Mouse (Mus musculus) embryonic stem cell, embryonic (primary cell): ENCODE measurements at regions not wholly inside any gene's neighbourhood (a gene's known extent, or its start where the extent isn't known, plus 50 kb on each side); places are given as distances from the start of the nearest gene placed in this dataset.

Experiments
- CTCF ChIA-PET, 4 experiments: fragments of 300-600 bp in 2 of 4; fragments of 350-600 bp in 2 of 4; sonication (Branson Sonifier 250); formaldehyde crosslinking; loops; one replicate each; lab custom pipeline; 2022; ENCODE audit warnings: inconsistent platforms in 2 of 4; lab: Charles Lee
- POLR2A ChIA-PET, 4 experiments: fragments of 300-600 bp in 2 of 4; fragments of 350-600 bp in 2 of 4; sonication (Branson Sonifier 250); formaldehyde crosslinking; loops; one replicate each; lab custom pipeline; 2022; ENCODE audit warnings: antibody characterized with exemption in 4 of 4, inconsistent platforms in 1 of 4; lab: Charles Lee

DNA sequence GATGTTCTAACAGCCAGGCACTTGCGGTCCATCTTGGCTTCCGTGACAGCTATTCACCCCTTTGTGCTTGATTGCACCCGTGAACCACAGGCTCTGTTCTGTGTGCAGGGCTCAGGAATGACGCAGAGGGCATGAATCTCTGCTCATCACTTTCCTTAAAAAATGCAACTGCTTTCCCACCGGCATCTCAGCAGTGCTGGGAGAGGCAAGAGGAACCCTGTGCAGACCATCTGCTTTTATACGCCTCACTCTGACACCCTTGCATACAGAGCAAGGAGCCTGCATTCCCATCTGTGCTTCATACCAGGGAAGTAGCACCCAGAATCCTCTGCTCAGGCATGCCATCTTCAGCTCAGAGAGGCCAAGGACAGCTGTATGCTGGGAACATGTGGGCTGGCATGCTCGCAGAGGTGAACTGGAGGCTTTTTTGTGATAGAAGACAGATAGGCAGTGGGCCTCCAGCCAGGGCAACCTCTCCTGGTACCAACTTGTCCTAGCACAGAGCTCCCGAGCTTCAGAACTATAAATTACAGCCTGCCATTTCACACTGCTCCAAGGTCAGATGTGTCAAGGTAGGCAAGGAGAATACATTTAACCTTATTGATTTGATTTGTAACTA, 121.6 kb downstream of the Polr2m start:
- POLR2A ChIA-PET, result interaction anchor here in 2 of 4 experiments (0.6 to 1.4 kb wide), 4 partner anchors 112 to 122 kb away, joined by 3 read pairs; partner anchors contain the start of gene Polr2m (in 2 of the 2)
- CTCF ChIA-PET, result interaction anchor here in 3 of 4 experiments (0.7 to 2.2 kb wide), 5 partner anchors 44 to 260 kb away, joined by 3 to 6 read pairs (median 4); no protein-coding TSS in a partner anchor

DNA sequence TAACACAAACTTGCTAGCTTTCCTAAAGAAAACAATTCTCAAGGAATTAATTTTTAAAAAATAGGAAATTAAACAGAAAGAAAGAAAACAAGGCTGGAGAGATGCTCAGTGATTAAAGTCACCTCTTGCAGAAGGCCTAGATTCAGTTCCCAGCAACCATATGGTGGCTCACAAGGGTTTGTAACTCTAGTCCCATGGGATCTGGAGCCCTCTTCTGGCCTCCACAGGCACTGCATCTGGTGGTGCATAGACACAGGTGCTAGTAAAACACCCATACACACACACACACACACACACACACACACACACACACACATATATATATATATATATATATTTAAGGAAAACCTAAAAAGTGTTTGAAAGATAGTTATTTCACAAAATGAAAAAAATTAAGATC, 123.3 kb downstream of the Polr2m start:
- CTCF ChIA-PET, result interaction anchor here in 3 of 4 experiments (0.6 to 2.1 kb wide), 13 partner anchors 32 to 262 kb away, joined by 3 to 8 read pairs (median 4); no protein-coding TSS in a partner anchor
- POLR2A ChIA-PET, result interaction anchor here in 3 of 4 experiments (0.8 to 1.6 kb wide), 4 partner anchors 40 to 130 kb away, joined by 4 to 10 read pairs (median 4); no protein-coding TSS in a partner anchor

GRCm38 (mm10) chr9:71361961-71362360, 123.8 kb downstream of the Polr2m start:
- ChIA-PET POLR2A (interaction anchor here in 3 of 4 experiments (0.7 to 1.6 kb wide), 10 partner anchors 10 to 198 kb away, joined by 3 to 10 read pairs (median 4); partner anchors contain the start of gene Polr2m (in 2 of the 3)), CTCF (interaction anchor here (0.6 to 2.1 kb wide), 24 partner anchors 29 to 410 kb away, joined by 3 to 8 read pairs (median 4); partner anchors contain the start of gene Cgnl1 (in 1 of the 4))

DNA sequence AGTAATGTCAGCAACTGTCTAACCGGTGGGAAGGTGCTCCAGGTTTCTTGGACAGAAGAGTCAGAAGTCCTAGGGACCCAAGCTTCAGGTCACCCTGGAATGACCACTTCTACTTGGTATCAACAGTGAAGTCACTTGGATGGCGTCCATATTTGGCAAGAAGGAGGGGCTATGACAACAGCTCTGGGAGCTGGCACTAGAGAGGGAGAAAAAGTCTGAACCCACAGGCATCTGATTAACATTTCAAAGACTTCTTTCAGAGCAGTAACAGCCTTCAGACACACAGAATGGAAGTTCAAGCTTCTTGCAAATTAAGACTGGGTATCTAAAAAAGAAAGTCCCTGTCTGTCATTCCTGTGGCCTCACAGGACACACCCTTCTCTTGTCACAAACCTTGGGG, 124.4 kb downstream of the Polr2m start:
- POLR2A ChIA-PET, result interaction anchor here (0.6 to 1.6 kb wide), 12 partner anchors 9 to 785 kb away, joined by 3 to 5 read pairs (median 3); partner anchors contain the start of gene Polr2m (in 2 of the 4)
- CTCF ChIA-PET, result interaction anchor here (0.6 to 2.1 kb wide), 27 partner anchors 29 to 410 kb away, joined by 3 to 8 read pairs (median 4); partner anchors contain the start of gene Cgnl1 (in 1 of the 4)

GRCm38 (mm10) chr9:71360676-71361075, 125.1 kb downstream of the Polr2m start:
- POLR2A ChIA-PET, result interaction anchor here (0.6 to 1.6 kb wide), 7 partner anchors 12 to 784 kb away, joined by 3 to 7 read pairs (median 4); partner anchors contain the start of gene Polr2m (in 2 of the 4)
- CTCF ChIA-PET, result interaction anchor here (0.6 to 2.1 kb wide), 14 partner anchors 36 to 264 kb away, joined by 3 to 8 read pairs (median 5); no protein-coding TSS in a partner anchor

DNA sequence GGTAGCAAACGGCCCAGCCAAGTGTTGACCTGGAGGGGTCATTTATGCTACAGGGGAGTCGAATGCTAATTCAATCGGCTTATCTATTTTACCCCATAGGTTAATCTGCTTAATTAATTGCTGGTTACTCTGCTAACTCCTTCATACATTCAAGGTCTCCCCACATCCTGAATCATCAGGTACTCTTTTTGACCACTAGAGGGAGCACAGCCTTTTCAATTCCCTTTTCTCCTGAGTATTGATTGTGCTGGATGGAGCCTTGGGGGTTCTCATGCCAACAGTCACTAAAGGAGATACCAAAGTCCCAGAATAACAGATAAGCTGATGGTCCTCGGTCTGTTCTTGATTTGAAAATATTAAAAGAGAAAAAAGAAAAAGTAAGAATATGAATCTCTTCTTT, 126.8 kb downstream of the Polr2m start:
- ChIA-PET POLR2A (interaction anchor here in 1 of 4 experiments (1.0 to 1.1 kb wide), 2 partner anchors 25 to 127 kb away, joined by 3 read pairs; partner anchors contain the start of gene Polr2m), CTCF (interaction anchor here in 2 of 4 experiments (0.6 to 2.0 kb wide), 9 partner anchors 11 to 170 kb away, joined by 3 to 6 read pairs (median 3); no protein-coding TSS in a partner anchor)

DNA sequence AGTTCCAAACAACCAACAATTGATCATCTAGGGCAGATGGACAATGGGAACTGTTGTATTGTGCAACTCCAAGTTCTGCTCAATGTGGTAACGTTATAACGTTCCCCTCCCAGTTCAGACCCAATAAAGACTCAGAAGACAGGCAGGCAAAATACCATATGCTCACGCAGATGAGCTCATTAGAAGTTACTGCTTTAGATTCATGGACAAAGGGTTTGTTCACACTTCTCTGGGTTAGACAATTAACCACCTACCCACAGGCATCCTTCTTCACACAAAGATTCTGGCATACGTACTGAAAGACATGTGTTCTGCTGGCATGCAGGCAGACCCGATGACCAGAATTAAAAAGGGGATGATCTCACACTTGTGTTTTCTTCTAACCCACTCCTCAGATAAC, 130.0 kb downstream of the Polr2m start:
- ChIA-PET CTCF (interaction anchor here in 2 of 4 experiments (1.0 to 1.2 kb wide), 2 partner anchors 35 to 188 kb away, joined by 3 to 4 read pairs; no protein-coding TSS in a partner anchor), POLR2A (no interaction called here)
